Mouse (Mus musculus) erythroblast, adult 5-6 weeks (primary cell): ENCODE data around the gene Zmym4. TPM values are rescaled to one million over a fixed set of nuclear protein-coding genes. Genes with fewer than 3 reads are reported as not detected.

ENCODE experiments used
- ATAC-seq: replicated peaks from 2 replicates; pipeline ENCODE4 v1.8.0; 2016; ENCODE audit warnings: moderate number of reproducible peaks, mild to moderate bottlenecking, moderate TSS enrichment, inconsistent platforms; ENCODE audit not compliant: poor library complexity, low FRiP score, severe bottlenecking
- total RNA-seq, 2 experiments: library from RNA; stranded (forward) in 1 of 2; stranded (reverse) in 1 of 2; fragments of 150-400 nt in 1 of 2; fragments of 200-764, 138-1000 nt in 1 of 2; gene quantifications; 2 replicates each; pipeline versions ENCODE4 v1.2.3 to v1.2.4; 2015 to 2017; ENCODE audit warnings: low replicate concordance in 2 of 2

Zmym4 gene
- total RNA-seq, 2 experiments from 2014 or later = 7.5 to 11.7 TPM

DNA sequence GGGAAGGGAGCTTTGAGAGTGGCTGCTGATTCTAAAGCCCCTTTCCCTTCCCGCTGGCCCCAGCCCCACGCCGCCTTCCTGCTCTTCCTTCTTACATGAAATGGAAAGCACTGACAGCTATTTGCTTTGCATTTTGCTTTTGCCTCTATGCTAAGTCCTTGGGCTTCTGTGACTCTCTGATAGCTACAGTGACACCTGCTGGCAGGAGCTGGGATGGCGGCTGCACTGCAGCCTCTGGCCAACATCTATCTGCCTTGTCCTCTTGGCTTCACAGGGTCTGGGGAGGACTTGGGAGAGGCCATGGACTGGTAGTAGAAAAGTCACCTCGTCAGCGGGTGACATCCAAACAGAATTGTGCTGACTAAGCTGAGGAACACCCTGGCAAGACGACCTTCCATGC, 128.1 kb downstream of the Zmym4 start:
- ATAC-seq = peak; percentile 86

DNA sequence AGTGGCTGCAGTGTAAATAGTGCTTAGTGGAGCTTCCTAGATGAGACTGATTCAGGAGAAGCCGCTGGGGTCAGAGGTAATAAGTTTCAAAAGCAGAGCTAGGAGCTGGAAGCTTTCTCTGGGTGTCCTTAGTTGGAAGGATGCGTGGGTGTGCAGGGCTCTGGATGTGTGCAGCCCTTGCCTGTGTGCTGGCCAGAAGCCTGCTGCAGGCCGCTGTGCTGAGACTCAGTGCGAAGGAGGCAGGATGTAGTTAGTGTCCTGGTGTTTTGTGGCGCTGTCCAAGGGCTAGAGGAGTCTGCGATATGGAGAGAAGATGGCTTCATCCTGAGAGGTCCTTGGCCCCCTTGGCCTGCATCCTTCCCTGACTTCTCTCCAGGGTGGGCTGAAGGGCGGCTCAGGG, 129.1 kb downstream of the Zmym4 start:
- no peak for ATAC-seq

DNA sequence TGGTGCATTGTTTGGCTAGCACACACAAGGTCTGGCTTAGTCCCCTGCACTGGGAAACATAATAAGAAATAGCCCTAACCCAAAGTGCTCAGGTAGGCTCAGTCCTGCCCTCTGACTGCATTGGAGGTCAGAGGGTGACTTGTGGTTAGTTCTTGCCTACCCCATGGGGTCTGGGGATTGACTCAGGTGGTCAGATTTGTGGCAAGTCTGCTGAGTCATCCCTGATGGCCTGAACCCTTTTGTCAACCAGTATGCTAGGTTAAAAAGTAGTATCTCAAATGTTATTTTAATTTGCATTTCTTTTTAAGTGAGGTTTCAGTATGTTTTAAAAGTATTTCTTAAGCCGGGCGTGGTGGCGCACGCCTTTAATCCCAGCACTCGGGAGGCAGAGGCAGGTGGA, 136.8 kb downstream of the Zmym4 start:
- ATAC-seq = no peak

DNA sequence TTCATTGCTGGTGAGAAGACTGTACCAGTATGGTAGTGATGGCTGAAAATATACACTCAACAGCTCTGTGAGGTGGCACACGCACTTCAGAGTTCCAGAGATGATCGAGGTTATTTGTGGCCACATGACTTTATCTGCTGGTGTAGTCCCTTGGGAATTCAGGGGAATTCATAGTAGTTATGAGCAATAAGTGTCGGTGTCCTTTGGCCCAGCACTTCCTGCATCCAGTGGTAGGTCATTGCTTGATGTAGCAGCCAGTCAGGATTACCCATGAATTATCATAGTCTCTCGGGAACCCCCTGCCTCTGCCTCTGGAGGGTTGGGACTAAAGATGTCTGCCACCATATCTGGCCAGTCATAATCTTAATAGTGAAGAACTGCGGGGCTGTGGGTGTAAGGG, 144.0 kb downstream of the Zmym4 start:
- ATAC-seq = no peak

DNA sequence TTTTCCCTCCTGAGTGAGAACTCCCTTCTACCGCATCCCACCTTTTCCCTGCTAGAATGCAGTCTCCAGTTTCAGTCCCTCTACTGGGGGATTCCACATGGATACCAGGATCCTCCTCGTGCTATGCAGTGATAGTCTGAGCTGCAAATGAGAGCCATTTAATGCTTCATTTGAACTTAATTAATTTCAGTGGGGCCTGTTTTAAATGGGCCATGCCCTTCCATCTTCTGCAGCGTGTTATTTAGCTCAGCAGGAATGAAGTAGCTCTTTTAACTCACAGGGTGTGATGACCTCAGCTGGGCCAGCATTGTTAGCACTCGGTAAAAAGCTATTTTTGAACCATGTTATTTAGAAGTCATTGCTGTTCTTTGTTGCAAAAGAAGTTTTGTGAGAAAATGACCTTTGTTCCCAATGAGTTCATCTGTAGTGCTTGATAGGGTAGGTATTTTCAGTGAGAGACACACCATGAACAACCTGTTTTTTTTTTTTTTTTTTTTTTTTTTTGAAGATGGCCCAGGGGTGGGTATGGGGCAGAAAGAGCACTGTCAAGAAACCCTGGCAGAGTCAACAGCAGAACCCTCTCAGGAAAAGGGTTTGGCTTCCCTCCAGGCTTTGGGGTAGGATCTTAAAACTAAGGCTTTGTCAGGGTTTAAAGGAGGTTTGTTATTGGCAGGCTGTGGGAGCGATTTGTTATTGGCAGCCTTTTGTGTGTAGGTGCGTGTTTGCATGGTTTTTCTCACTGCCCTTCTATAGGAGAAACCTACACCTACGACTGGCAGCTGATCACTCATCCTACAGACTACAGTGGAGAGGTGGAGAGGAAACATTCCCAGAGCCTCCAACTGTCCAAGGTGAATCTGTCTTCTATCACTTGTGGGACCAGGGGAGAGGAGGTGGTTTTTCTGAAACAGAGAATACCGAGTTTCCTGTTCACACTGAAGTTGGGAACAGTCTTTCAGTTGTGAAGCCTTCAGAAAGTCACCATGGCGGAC, 144.7 kb downstream of the Zmym4 start:
- no peak for ATAC-seq

DNA sequence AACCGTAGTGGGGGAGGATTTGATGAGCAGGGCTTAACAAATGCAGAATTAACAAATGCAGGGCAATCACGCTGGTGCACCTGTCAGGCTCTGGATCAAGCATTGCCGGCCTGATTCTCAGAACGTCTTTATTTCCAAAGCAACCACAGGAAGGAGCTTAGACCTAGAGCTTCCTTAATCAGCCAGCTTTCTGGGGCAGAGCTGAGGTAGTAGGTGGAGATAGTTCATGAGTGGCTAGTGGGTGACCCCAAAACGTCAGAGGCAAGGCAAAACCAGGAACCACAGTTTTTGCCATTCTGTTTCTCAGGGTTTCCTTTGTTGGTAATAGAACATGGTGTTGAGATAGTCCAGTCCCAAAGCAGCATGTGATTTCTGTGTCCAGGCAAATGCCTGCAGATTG, 153.1 kb downstream of the Zmym4 start:
- ATAC-seq = no peak

DNA sequence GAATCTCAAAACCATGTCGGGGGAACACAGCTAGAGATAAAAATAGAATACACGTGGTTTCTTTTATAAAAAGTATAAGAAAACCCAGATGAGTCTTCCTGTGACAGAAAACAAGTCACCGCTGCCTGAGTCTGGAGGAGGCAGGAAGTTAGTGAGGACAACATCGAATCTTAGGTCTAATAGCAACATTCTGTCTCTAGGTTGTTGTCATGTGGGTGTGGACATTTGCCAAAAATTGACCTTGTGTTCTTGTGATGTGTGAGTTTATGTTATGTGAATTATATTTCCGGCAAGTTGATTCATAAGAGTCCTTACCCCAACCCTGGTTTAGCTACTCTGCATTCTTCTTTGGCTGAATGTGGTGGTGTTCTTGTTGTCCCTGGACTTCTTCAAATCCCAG, 154.7 kb downstream of the Zmym4 start:
- no peak for ATAC-seq

Other genes with a start within 250 kb of the Zmym4 start
- not detected in 2 replicates for gene Tfap2e, start 231.9 kb downstream of the Zmym4 start, total RNA-seq (2015; ENCODE audit: low replicate concordance)
- not detected in 2 replicates for gene Tfap2e, start 231.9 kb downstream of the Zmym4 start, total RNA-seq (2017; ENCODE audit: low replicate concordance)
- gene Ncdn, start 214.7 kb downstream of the Zmym4 start, total RNA-seq (2015; ENCODE audit: low replicate concordance) = 0.96 and 1.7 TPM in 2 replicates
- gene Ncdn, start 214.7 kb downstream of the Zmym4 start, total RNA-seq (2017; ENCODE audit: low replicate concordance) = 0.98 and 2.7 TPM in 2 replicates
- 2.7 and 11.1 TPM in 2 replicates for gene AU040320, start 214.6 kb downstream of the Zmym4 start, total RNA-seq (2015; ENCODE audit: low replicate concordance)
- 5.4 and 9.2 TPM in 2 replicates for gene AU040320, start 214.6 kb downstream of the Zmym4 start, total RNA-seq (2017; ENCODE audit: low replicate concordance)
- gene Sfpq, start 53.2 kb upstream of the Zmym4 start, total RNA-seq (2015; ENCODE audit: low replicate concordance) = 235 and 246 TPM in 2 replicates
- gene Sfpq, start 53.2 kb upstream of the Zmym4 start, total RNA-seq (2017; ENCODE audit: low replicate concordance) = 508 and 629 TPM in 2 replicates
- gene Zmym1, start 93.0 kb upstream of the Zmym4 start, total RNA-seq (2015; ENCODE audit: low replicate concordance) = 8.2 and 12.7 TPM in 2 replicates
- gene Zmym1, start 93.0 kb upstream of the Zmym4 start, total RNA-seq (2017; ENCODE audit: low replicate concordance) = 23.1 and 25.7 TPM in 2 replicates
- gene Zmym6, start 109.2 kb upstream of the Zmym4 start, total RNA-seq (2015; ENCODE audit: low replicate concordance) = 0.19 and 1.9 TPM in 2 replicates
- gene Zmym6, start 109.2 kb upstream of the Zmym4 start, total RNA-seq (2017; ENCODE audit: low replicate concordance) = 3.1 and 3.3 TPM in 2 replicates
- gene Tmem35b, start 155.6 kb upstream of the Zmym4 start, total RNA-seq (2015; ENCODE audit: low replicate concordance) = 0.77 and 7.7 TPM in 2 replicates
- gene Tmem35b, start 155.6 kb upstream of the Zmym4 start, total RNA-seq (2017; ENCODE audit: low replicate concordance) = 1.1 and 2.8 TPM in 2 replicates
- not detected in 2 replicates for gene Dlgap3, start 201.1 kb upstream of the Zmym4 start, total RNA-seq (2015; ENCODE audit: low replicate concordance)
- gene Dlgap3, start 201.1 kb upstream of the Zmym4 start, total RNA-seq (2017; ENCODE audit: low replicate concordance) = not detected in 2 replicates